Mouse (Mus musculus): Measurements from ENCODE around the gene Zyg11b. TPM values are rescaled to one million over a fixed set of nuclear protein-coding genes. Genes with fewer than 3 reads are reported as not detected.

Zyg11b gene
- total RNA-seq (2014; rRNA removed) = 108 and 115 TPM in 2 replicates
- 22.0 and 24.0 TPM in 2 replicates for polyA plus RNA-seq (2015; fragmentation: Nextera tagmentation; extraction: Ambion mirVana)

GRCm38 (mm10) chr4:108300670-108301373 lies at the start of gene Zyg11b:
TSS of gene Zyg11b (minus strand) at chr4:108301096.
- peak within 1 kb of the TSS; percentile 87 for H3K4me3 ChIP-seq (ENCODE audit: low read length)
- DNase-seq (ENCODE audit: low spot score) (peak; percentile 95), ATAC-seq (peak; percentile 98)
- H3K4me2 ChIP-seq (ENCODE audit: low read depth, low read length) = peak within 1 kb of the TSS; percentile 73
- WGBS = 2% methylated on average over 43 of the region's 58 CpGs
- peak within 1 kb of the TSS; percentile 94 for H3K27ac ChIP-seq
- peaks cover 10% of the 10 kb centered on the region for H3K4me1 ChIP-seq (ENCODE audit: insufficient read depth, low read length)
- no peak for TF ChIP-seq CTCF (IDR thresholded peaks at IDR 0.05; ENCODE audit: low read depth)
- H3K9me3 ChIP-seq (ENCODE audit: low read length) = no peaks in the 10 kb centered on the region
- no peaks in the 10 kb centered on the region for H3K27me3 ChIP-seq (ENCODE audit: insufficient read depth, low read length)
- no peaks in the 10 kb centered on the region for H3K36me3 ChIP-seq (ENCODE audit: insufficient read depth, low read length)
- peak within 1 kb of the TSS; percentile 95 for H3K9ac ChIP-seq (replicated peaks; ENCODE audit: low read length)

- TF ChIP-seq CTCF (IDR thresholded peaks at IDR 0.05; ENCODE audit: low read depth) = no peak
- H3K9me3 ChIP-seq (ENCODE audit: low read length) = no peaks in the 10 kb centered on the region
- H3K27me3 ChIP-seq (ENCODE audit: insufficient read depth, low read length) = no peaks in the 10 kb centered on the region
- H3K27ac ChIP-seq = no peak overlapping the region
- no peak for DNase-seq (ENCODE audit: low spot score)
- peaks cover 5% of the 10 kb centered on the region for H3K4me1 ChIP-seq (ENCODE audit: insufficient read depth, low read length)
- 33% methylated on average over 8 of the region's 8 CpGs for WGBS
- no peak for ATAC-seq
- H3K4me3 ChIP-seq (ENCODE audit: low read length) = no peak overlapping the region
- no peaks in the 10 kb centered on the region for H3K36me3 ChIP-seq (ENCODE audit: insufficient read depth, low read length)
- no peak overlapping the region for H3K9ac ChIP-seq (replicated peaks; ENCODE audit: low read length)
- no peak overlapping the region for H3K4me2 ChIP-seq (ENCODE audit: low read depth, low read length)
These were observed 49.1 kb upstream of the Zyg11b start for GRCm38 (mm10) chr4:108349836-108350547.

- no peak for TF ChIP-seq CTCF (IDR thresholded peaks at IDR 0.05; ENCODE audit: low read depth)
- 89% methylated on average over 3 of the region's 3 CpGs for WGBS
- no peaks in the 10 kb centered on the region for H3K36me3 ChIP-seq (ENCODE audit: insufficient read depth, low read length)
- no peaks in the 10 kb centered on the region for H3K27me3 ChIP-seq (ENCODE audit: insufficient read depth, low read length)
- no peak overlapping the region for H3K9ac ChIP-seq (replicated peaks; ENCODE audit: low read length)
- no peaks in the 10 kb centered on the region for H3K9me3 ChIP-seq (ENCODE audit: low read length)
- H3K4me2 ChIP-seq (ENCODE audit: low read depth, low read length) = no peak overlapping the region
- H3K4me3 ChIP-seq (ENCODE audit: low read length) = no peak overlapping the region
- DNase-seq (ENCODE audit: low spot score) (no peak), ATAC-seq (no peak)
- H3K27ac ChIP-seq = no peak overlapping the region
- peaks cover 5% of the 10 kb centered on the region for H3K4me1 ChIP-seq (ENCODE audit: insufficient read depth, low read length)
These were observed 48.2 kb upstream of the Zyg11b start for GRCm38 (mm10) chr4:108349064-108349463.

- ATAC-seq = no peak
- no peak overlapping the region for H3K27ac ChIP-seq
- H3K9ac ChIP-seq (replicated peaks; ENCODE audit: low read length) = no peak overlapping the region
- peaks cover 5% of the 10 kb centered on the region for H3K4me1 ChIP-seq (ENCODE audit: insufficient read depth, low read length)
- DNase-seq (ENCODE audit: low spot score) = no peak
- TF ChIP-seq CTCF (IDR thresholded peaks at IDR 0.05; ENCODE audit: low read depth) = no peak
- no peak overlapping the region for H3K4me2 ChIP-seq (ENCODE audit: low read depth, low read length)
- 68% methylated on average over 5 of the region's 5 CpGs for WGBS
- no peaks in the 10 kb centered on the region for H3K9me3 ChIP-seq (ENCODE audit: low read length)
- no peaks in the 10 kb centered on the region for H3K27me3 ChIP-seq (ENCODE audit: insufficient read depth, low read length)
- no peak overlapping the region for H3K4me3 ChIP-seq (ENCODE audit: low read length)
- H3K36me3 ChIP-seq (ENCODE audit: insufficient read depth, low read length) = no peaks in the 10 kb centered on the region
These were observed 47.5 kb upstream of the Zyg11b start for GRCm38 (mm10) chr4:108348256-108348875.

GRCm38 (mm10) chr4:108347111-108347510 lies 46.2 kb upstream of the Zyg11b start:
- Histone ChIP-seq H3K4me2 (ENCODE audit: low read depth, low read length) (no peak overlapping the region), H3K4me1 (ENCODE audit: insufficient read depth, low read length) (peaks cover 5% of the 10 kb centered on the region), H3K4me3 (ENCODE audit: low read length) (no peak overlapping the region), H3K27ac (no peak overlapping the region), H3K9me3 (ENCODE audit: low read length) (no peaks in the 10 kb centered on the region), H3K36me3 (ENCODE audit: insufficient read depth, low read length) (no peaks in the 10 kb centered on the region), H3K27me3 (ENCODE audit: insufficient read depth, low read length) (no peaks in the 10 kb centered on the region), H3K9ac (replicated peaks; ENCODE audit: low read length) (no peak overlapping the region)
- ATAC-seq = no peak
- no peak for DNase-seq (ENCODE audit: low spot score)
- 90% methylated on average over 5 of the region's 5 CpGs for WGBS
- no peak for TF ChIP-seq CTCF (IDR thresholded peaks at IDR 0.05; ENCODE audit: low read depth)

- no peak overlapping the region for H3K4me2 ChIP-seq (ENCODE audit: low read depth, low read length)
- H3K4me1 ChIP-seq (ENCODE audit: insufficient read depth, low read length) = peaks cover under 1% of the 10 kb centered on the region
- no peak overlapping the region for H3K4me3 ChIP-seq (ENCODE audit: low read length)
- ATAC-seq = no peak
- H3K27ac ChIP-seq = no peak overlapping the region
- H3K9me3 ChIP-seq (ENCODE audit: low read length) = no peaks in the 10 kb centered on the region
- no peak for TF ChIP-seq CTCF (IDR thresholded peaks at IDR 0.05; ENCODE audit: low read depth)
- 33% methylated on average over 5 of the region's 5 CpGs for WGBS
- DNase-seq (ENCODE audit: low spot score) = no peak
- H3K36me3 ChIP-seq (ENCODE audit: insufficient read depth, low read length) = no peaks in the 10 kb centered on the region
- no peaks in the 10 kb centered on the region for H3K27me3 ChIP-seq (ENCODE audit: insufficient read depth, low read length)
- H3K9ac ChIP-seq (replicated peaks; ENCODE audit: low read length) = no peak overlapping the region
These were observed 44.9 kb upstream of the Zyg11b start for GRCm38 (mm10) chr4:108345826-108346225.
